Mouse (Mus musculus) cerebellum, adult 2 months (tissue): Measurements from ENCODE around the gene Aamdc.

Experiments
- CTCF ChIP-seq: fragments of 200-500 bp; IDR thresholded peaks from 2 replicates; pipeline ENCODE4 v1.5.1; 2011; ENCODE audit warnings: low read depth, mild to moderate bottlenecking, control low read depth, low read length, moderate library complexity, borderline replicate concordance; ENCODE audit not compliant: insufficient read depth
- POLR2A ChIP-seq: fragments of 200-500 bp; IDR thresholded peaks from 2 replicates; pipeline ENCODE4 v1.6.1; 2011; ENCODE audit warnings: low read length, control low read depth, borderline replicate concordance; ENCODE audit not compliant: insufficient read depth

GRCm38 (mm10) chr7:97500555-97501209 lies 78.6 kb downstream of the Aamdc start:
- TF ChIP-seq CTCF (no peak), POLR2A (no peak)
